Mouse (Mus musculus): Measurements from ENCODE around the gene Fndc9. TPM values are rescaled to one million over a fixed set of nuclear protein-coding genes. Genes with fewer than 3 reads are reported as not detected.

The Fndc9 gene
- polyA plus RNA-seq, 1 experiment from 2014 or later, result 3.6 TPM

DNA sequence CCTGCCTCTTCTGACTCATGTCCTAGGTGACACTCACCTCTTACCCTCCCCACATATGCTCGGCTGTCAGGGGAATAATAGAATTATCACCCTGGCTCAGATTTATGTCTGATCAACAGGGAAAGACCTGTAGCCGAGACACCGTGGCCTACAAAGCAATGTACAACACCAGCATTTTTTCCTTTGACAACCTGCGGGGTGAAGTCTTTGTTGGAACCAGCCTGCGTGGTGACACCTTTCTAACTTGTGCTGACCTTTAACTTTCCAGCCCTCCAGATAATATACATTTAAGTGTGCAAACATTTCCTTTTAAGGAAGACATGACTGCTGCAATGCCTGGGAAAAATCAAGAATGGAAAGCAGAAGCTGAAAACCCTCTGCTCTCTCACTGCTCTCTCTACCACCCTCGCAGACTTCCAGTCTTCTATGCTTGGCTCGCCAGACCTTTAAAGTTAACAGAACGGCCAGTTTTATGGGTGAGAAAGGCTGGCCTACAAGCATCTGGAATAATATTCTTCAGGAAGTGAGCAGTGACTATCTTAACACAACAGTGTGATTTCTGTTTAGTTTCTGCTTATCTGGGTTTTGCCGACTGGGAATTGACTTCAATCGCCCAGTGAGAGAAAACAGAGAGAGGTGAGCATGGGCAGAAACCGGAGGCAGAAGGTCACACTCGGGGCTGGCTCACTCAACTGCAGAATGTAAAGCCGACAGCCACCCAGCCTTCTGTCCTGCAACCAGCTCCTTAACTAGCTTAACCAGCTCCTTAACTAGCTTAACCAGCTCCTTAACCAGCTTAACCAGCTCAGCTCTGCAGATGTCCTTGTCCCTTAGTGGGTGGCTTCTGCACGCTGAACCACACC lies 20.7 kb upstream of the Fndc9 start:
- Histone ChIP-seq H3K27ac (replicated peaks) (peak overlapping the region; percentile 54), H3K9me3 (no peaks in the 10 kb centered on the region), H3K4me1 (replicated peaks) (peaks cover 36% of the 10 kb centered on the region), H3K27me3 (no peaks in the 10 kb centered on the region), H3K36me3 (peaks cover 2% of the 10 kb centered on the region; the same call in 1 of the 2 replicates), H3K4me3 (no peak overlapping the region), H3K9ac (no peak overlapping the region), H3K4me2 (no peak overlapping the region)
- WGBS, result 77% methylated on average over 14 of the region's 14 CpGs
- no peak for ATAC-seq (ENCODE audit: low FRiP score, low read depth)

DNA sequence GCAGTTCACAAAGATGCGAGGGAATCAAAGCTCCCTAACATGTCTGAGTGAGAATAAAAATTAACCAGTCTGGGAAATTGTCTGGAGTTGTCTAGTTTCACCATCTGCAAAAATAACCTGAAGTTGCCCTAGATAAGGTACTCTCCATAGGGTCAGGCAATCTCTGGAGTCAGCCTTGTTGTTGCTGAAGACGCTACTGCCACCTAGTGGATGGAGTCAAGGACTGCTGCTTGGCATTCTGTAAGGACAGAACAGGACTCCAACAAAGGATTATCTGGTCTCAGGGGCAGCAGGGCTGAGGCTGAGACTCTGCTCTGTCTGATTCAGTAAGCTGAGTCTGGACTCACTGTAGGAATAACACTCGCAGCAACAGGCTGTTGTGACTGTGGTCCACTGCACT lies 20.0 kb upstream of the Fndc9 start:
- Histone ChIP-seq H3K36me3 (peaks cover 2% of the 10 kb centered on the region; the same call in 1 of the 2 replicates), H3K4me2 (no peak overlapping the region), H3K4me1 (replicated peaks) (peaks cover 43% of the 10 kb centered on the region), H3K4me3 (no peak overlapping the region), H3K27ac (replicated peaks) (peak overlapping the region; percentile 58; the same call in 1 of the 2 replicates), H3K9ac (no peak overlapping the region), H3K27me3 (no peaks in the 10 kb centered on the region), H3K9me3 (no peaks in the 10 kb centered on the region)
- 22% methylated on average over 3 of the region's 3 CpGs for WGBS
- ATAC-seq (ENCODE audit: low FRiP score, low read depth), result peak; percentile 55

GRCm38 (mm10) chr11:46216669-46217068 lies 18.7 kb upstream of the Fndc9 start:
- ATAC-seq (ENCODE audit: low FRiP score, low read depth), result no peak
- H3K4me3 ChIP-seq, result no peak overlapping the region
- H3K4me2 ChIP-seq, result no peak overlapping the region
- peaks cover 44% of the 10 kb centered on the region for H3K4me1 ChIP-seq (replicated peaks)
- 72% methylated on average over 7 of the region's 7 CpGs for WGBS
- H3K27ac ChIP-seq (replicated peaks), result peak overlapping the region; percentile 82; the same call in 1 of the 2 replicates
- H3K27me3 ChIP-seq, result no peaks in the 10 kb centered on the region
- H3K36me3 ChIP-seq, result peaks cover 9% of the 10 kb centered on the region
- H3K9me3 ChIP-seq, result no peaks in the 10 kb centered on the region
- H3K9ac ChIP-seq, result no peak overlapping the region

DNA sequence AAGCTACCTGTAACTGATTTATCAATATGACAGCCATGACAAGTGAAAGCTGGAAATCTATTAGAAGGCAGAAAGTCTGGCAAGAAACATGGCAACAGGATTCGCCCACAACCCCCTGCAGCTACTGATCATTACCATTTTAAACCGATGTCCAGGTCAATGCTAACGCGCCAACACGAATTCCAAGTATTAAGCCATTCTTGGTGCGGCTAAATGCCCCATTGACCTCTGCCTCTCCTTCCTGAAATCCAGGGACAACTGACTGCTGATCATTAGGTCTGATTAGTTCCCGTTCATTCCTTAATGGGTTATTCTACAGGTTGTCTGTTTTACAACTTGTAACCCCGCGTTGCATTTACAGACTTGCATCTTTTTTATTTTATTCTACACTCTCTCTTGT lies 17.6 kb upstream of the Fndc9 start:
- H3K27me3 ChIP-seq, result no peaks in the 10 kb centered on the region
- H3K4me3 ChIP-seq, result no peak overlapping the region
- H3K9ac ChIP-seq, result no peak overlapping the region
- H3K4me1 ChIP-seq (replicated peaks), result peaks cover 44% of the 10 kb centered on the region
- H3K27ac ChIP-seq (replicated peaks), result peak overlapping the region; percentile 82
- peaks cover 19% of the 10 kb centered on the region for H3K36me3 ChIP-seq
- H3K4me2 ChIP-seq, result no peak overlapping the region
- H3K9me3 ChIP-seq, result no peaks in the 10 kb centered on the region
- 76% methylated on average over 9 of the region's 9 CpGs for WGBS
- no peak for ATAC-seq (ENCODE audit: low FRiP score, low read depth)

- H3K4me3 ChIP-seq, result no peak overlapping the region
- H3K27ac ChIP-seq (replicated peaks), result peak overlapping the region; percentile 82
- WGBS, result 10% methylated on average over 5 of the region's 5 CpGs
- peaks cover 26% of the 10 kb centered on the region for H3K36me3 ChIP-seq
- H3K4me1 ChIP-seq (replicated peaks), result peaks cover 44% of the 10 kb centered on the region
- peak overlapping the region; percentile 9; the same call in 1 of the 2 replicates for H3K9ac ChIP-seq
- no peaks in the 10 kb centered on the region for H3K27me3 ChIP-seq
- no peaks in the 10 kb centered on the region for H3K9me3 ChIP-seq
- ATAC-seq (ENCODE audit: low FRiP score, low read depth), result peak; percentile 63
- peak overlapping the region; percentile 20; the same call in 1 of the 2 replicates for H3K4me2 ChIP-seq
Measured at GRCm38 (mm10) chr11:46218584-46218983, 16.7 kb upstream of the Fndc9 start.

DNA sequence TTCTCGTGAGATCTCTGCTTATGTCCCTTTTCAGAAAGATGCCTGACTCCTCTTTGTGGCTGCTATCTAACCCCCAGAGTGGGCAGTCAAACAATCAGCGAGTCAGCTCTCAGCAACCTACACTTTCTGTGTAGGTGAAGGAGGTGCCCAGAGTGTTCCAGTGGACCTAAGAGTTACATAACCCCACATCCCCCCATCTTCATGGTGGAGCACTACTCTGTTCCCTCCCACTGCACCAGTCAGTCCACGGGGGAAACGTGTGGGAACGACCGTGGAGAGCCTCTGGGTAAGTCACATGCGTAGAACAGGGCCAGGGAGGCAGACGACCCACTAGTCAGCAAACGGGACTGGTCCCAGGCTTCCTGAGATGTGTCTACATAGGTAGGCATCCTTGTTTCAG lies 16.0 kb upstream of the Fndc9 start:
- no peak overlapping the region for H3K9ac ChIP-seq
- no peak overlapping the region for H3K4me3 ChIP-seq
- ATAC-seq (ENCODE audit: low FRiP score, low read depth), result no peak
- H3K4me1 ChIP-seq (replicated peaks), result peaks cover 40% of the 10 kb centered on the region
- peaks cover 33% of the 10 kb centered on the region for H3K36me3 ChIP-seq
- 71% methylated on average over 9 of the region's 9 CpGs for WGBS
- no peak overlapping the region for H3K4me2 ChIP-seq
- no peaks in the 10 kb centered on the region for H3K27me3 ChIP-seq
- H3K27ac ChIP-seq (replicated peaks), result peak overlapping the region; percentile 82
- no peaks in the 10 kb centered on the region for H3K9me3 ChIP-seq

DNA sequence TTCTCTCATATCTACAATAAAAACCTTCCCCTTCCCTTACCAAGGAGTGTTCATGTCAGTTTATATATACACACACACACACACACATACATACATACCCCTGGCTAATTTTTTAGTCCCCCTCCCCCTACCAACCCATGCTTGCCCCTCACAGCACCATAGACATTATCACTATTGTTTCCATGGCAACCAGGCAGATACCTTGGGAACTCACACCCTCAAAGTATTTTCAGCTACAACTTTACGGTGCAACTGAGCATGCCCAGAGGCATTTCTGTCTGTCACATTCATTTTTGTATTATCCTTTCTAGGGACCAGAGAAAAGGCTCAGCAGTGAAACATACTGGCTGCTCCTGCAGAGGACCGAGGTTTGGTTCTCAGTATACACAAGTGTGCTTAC lies 15.1 kb upstream of the Fndc9 start:
- Histone ChIP-seq H3K4me3 (no peak overlapping the region), H3K9me3 (no peaks in the 10 kb centered on the region), H3K27ac (replicated peaks) (peak overlapping the region; percentile 82; the same call in 1 of the 2 replicates), H3K27me3 (no peaks in the 10 kb centered on the region), H3K36me3 (peaks cover 38% of the 10 kb centered on the region), H3K9ac (no peak overlapping the region), H3K4me1 (replicated peaks) (peaks cover 36% of the 10 kb centered on the region), H3K4me2 (no peak overlapping the region)
- WGBS, result 47% methylated on average over 2 of the region's 2 CpGs
- no peak for ATAC-seq (ENCODE audit: low FRiP score, low read depth)

DNA sequence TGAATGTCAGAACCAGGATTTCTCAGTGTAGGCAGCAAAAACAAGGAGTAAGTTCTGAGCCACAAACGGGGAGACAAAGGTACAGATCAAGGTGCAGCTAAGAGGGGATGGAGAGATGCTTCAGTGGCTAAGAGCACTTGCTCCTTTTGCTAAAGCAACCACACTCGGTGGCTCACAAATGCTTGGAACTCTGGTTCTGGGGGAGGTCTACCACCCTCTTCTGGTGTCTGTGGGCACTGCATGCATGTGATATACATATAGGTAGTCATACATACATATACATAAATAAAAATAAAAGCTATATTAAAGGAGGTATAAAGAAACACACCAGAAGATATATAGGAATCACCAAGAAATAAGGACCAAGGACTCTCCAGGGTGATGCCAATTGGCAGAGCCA lies 11.8 kb upstream of the Fndc9 start:
- no peak overlapping the region for H3K9ac ChIP-seq
- H3K4me1 ChIP-seq (replicated peaks), result peaks cover 18% of the 10 kb centered on the region
- H3K4me2 ChIP-seq, result no peak overlapping the region
- no peaks in the 10 kb centered on the region for H3K27me3 ChIP-seq
- no peaks in the 10 kb centered on the region for H3K9me3 ChIP-seq
- 84% methylated on average over 2 of the region's 2 CpGs for WGBS
- peaks cover 36% of the 10 kb centered on the region for H3K36me3 ChIP-seq
- no peak overlapping the region for H3K27ac ChIP-seq (replicated peaks)
- no peak for ATAC-seq (ENCODE audit: low FRiP score, low read depth)
- no peak overlapping the region for H3K4me3 ChIP-seq

DNA sequence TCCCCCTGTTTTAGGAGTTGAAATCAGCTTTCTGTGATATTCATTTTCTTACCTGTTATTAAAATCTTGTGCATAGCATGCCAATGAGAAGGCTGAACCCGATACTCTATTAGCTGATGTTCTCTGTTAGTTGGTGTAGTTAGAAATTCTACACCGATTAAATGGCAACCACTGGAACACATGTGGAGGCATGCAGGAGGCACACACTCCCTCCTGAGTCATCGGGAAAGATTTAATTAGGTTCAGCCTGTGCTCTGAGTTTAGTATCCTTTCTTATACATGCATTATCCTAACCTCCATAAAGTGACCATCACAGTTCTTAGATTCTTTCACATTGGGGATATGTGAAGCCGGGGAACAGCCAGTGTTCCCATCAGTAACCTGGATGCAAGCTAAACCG lies 10.0 kb upstream of the Fndc9 start:
- Histone ChIP-seq H3K9me3 (no peaks in the 10 kb centered on the region), H3K27ac (replicated peaks) (no peak overlapping the region), H3K4me3 (no peak overlapping the region), H3K36me3 (peaks cover 42% of the 10 kb centered on the region), H3K9ac (no peak overlapping the region), H3K27me3 (no peaks in the 10 kb centered on the region), H3K4me1 (replicated peaks) (peaks cover 1% of the 10 kb centered on the region), H3K4me2 (no peak overlapping the region)
- ATAC-seq (ENCODE audit: low FRiP score, low read depth), result no peak
- 88% methylated on average over 5 of the region's 5 CpGs for WGBS

GRCm38 (mm10) chr11:46230184-46230583 lies 5.1 kb upstream of the Fndc9 start:
- no peak overlapping the region for H3K4me3 ChIP-seq
- H3K27me3 ChIP-seq, result no peaks in the 10 kb centered on the region
- WGBS, result 61% methylated on average over 6 of the region's 6 CpGs
- H3K9ac ChIP-seq, result no peak overlapping the region
- H3K4me2 ChIP-seq, result no peak overlapping the region
- peaks cover 23% of the 10 kb centered on the region; the same call in 1 of the 2 replicates for H3K36me3 ChIP-seq
- no peak overlapping the region for H3K27ac ChIP-seq (replicated peaks)
- ATAC-seq (ENCODE audit: low FRiP score, low read depth), result no peak
- peaks cover 7% of the 10 kb centered on the region for H3K4me1 ChIP-seq (replicated peaks)
- H3K9me3 ChIP-seq, result no peaks in the 10 kb centered on the region

DNA sequence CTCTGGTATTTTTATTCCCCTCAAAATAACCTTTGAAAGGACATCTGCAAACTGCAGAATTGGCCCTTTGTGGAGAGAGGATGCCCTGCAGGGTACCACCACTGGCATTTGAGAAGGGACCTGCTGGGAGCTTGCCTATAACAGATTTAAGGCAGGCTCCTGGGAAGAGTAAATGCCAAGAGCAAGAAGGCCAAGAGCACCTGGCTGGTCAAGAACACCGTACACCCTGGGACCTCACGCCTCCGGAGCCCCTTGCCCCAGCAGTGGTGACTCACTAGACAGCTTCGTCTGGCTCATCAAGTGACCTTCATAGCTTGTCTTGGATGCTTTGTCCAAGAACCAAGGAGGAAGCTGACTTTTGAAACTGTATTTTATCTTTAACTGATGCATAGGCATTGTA lies 2.5 kb upstream of the Fndc9 start:
- Histone ChIP-seq H3K4me1 (replicated peaks) (peaks cover 21% of the 10 kb centered on the region), H3K27me3 (no peaks in the 10 kb centered on the region), H3K9ac (no peak overlapping the region), H3K27ac (replicated peaks) (no peak overlapping the region), H3K9me3 (no peaks in the 10 kb centered on the region), H3K4me2 (no peak overlapping the region), H3K4me3 (no peak overlapping the region), H3K36me3 (peaks cover 30% of the 10 kb centered on the region; the same call in 1 of the 2 replicates)
- WGBS, result 75% methylated on average over 4 of the region's 4 CpGs
- no peak for ATAC-seq (ENCODE audit: low FRiP score, low read depth)

DNA sequence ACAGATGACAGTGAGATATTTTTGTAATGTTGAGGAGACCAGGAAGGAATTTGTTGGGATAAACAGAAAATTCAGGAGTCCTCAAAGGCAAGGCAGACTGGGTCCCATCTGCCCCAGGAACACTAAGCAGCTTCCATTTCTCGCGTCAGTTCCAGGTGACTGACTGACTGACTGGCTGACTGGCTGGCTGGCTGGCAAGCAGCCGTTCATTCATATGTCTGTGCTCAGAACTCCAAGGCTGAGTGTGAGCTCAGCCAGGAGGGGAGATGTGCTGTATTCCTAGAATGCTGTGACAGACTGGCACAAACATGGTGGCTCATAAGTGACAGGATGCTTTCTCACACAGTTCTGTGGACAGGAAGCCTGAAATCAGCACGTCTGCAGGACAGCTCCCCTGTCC lies 1.4 kb upstream of the Fndc9 start:
- H3K4me2 ChIP-seq, result no peak overlapping the region
- no peaks in the 10 kb centered on the region for H3K9me3 ChIP-seq
- peaks cover 21% of the 10 kb centered on the region for H3K4me1 ChIP-seq (replicated peaks)
- H3K36me3 ChIP-seq, result peaks cover 41% of the 10 kb centered on the region
- H3K4me3 ChIP-seq, result no peak overlapping the region
- no peak overlapping the region for H3K9ac ChIP-seq
- no peaks in the 10 kb centered on the region for H3K27me3 ChIP-seq
- ATAC-seq (ENCODE audit: low FRiP score, low read depth), result no peak
- 0 out of 2 replicates have a peak overlapping the region, but pooled peaks have one; percentile 53 for H3K27ac ChIP-seq (replicated peaks)
- 68% methylated on average over 4 of the region's 4 CpGs for WGBS
